Mouse (Mus musculus): ENCODE results near the gene Asb15.

Gene Asb15

DNA sequence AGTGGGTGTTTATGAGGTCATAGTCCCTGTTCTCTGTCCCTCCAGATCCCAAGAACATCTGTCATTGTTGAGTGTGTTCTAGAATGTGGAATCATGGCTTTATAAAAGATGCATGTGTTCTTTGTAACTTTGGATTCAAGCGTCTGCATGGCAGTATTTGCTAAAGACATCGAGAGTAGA lies at the start of gene Asb15:
TSS of gene Asb15 (plus strand) at position 81 of the 180 bp plus-strand sequence.
- TF ChIP-seq GATA4 (IDR thresholded peaks at IDR 0.05; ENCODE audit: insufficient replicate concordance, low read length): no peak

GRCm38 (mm10) chr6:24486530-24486929 lies 41.4 kb upstream of the Asb15 start:
- TF ChIP-seq GATA4 (IDR thresholded peaks at IDR 0.05; ENCODE audit: insufficient replicate concordance, low read length): no peak

DNA sequence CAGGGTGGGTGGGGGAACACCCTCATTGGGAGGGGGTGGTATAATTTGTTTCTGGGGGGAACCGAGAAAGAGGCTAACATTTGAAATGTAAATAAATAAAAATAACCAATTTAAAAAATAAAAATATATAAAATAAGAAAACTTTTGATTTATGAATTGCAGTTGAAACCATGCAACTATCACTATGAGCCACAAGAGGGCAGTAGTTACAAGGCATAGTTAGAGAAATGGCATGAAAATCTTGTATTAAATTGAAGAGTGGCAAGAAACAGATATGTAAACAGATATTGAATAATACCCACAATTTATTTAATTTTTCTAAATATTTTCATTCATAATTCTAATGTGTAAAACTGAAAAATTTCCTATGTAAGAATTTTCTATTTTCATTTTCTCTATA lies 37.6 kb upstream of the Asb15 start:
- TF ChIP-seq GATA4 (IDR thresholded peaks at IDR 0.05; ENCODE audit: insufficient replicate concordance, low read length): no peak

- TF ChIP-seq GATA4 (IDR thresholded peaks at IDR 0.05; ENCODE audit: insufficient replicate concordance, low read length): no peak
Observed at GRCm38 (mm10) chr6:24504141-24504540, 23.8 kb upstream of the Asb15 start.

GRCm38 (mm10) chr6:24514552-24515284 lies 13.2 kb upstream of the Asb15 start, which contains the start of gene Iqub:
TSS of gene Iqub (minus strand) at chr6:24515067.
- TF ChIP-seq GATA4 (IDR thresholded peaks at IDR 0.05; ENCODE audit: insufficient replicate concordance, low read length): peak; percentile 49; the same call in 1 of the 2 replicates

DNA sequence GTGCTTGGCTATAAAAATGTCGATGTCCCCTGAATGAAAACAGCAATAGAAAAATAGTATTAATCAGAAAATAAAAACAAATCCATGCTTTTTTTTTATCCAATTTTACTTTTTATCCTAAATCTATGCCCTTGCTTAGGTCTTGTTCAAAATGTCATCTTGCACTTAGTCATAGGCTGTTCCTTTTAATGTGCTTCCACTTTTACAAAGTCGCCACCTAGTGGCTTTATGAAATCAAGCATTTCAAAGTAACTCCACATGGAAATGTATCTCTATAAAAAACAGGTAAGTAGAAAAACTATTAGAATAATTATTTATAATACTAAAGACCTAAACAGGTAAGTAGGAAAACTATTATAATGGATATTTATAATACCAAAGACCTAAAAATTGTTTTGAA lies 11.7 kb upstream of the Asb15 start:
- TF ChIP-seq GATA4 (IDR thresholded peaks at IDR 0.05; ENCODE audit: insufficient replicate concordance, low read length): no peak

GRCm38 (mm10) chr6:24525705-24526104 lies 2.2 kb upstream of the Asb15 start:
- TF ChIP-seq GATA4 (IDR thresholded peaks at IDR 0.05; ENCODE audit: insufficient replicate concordance, low read length): no peak

DNA sequence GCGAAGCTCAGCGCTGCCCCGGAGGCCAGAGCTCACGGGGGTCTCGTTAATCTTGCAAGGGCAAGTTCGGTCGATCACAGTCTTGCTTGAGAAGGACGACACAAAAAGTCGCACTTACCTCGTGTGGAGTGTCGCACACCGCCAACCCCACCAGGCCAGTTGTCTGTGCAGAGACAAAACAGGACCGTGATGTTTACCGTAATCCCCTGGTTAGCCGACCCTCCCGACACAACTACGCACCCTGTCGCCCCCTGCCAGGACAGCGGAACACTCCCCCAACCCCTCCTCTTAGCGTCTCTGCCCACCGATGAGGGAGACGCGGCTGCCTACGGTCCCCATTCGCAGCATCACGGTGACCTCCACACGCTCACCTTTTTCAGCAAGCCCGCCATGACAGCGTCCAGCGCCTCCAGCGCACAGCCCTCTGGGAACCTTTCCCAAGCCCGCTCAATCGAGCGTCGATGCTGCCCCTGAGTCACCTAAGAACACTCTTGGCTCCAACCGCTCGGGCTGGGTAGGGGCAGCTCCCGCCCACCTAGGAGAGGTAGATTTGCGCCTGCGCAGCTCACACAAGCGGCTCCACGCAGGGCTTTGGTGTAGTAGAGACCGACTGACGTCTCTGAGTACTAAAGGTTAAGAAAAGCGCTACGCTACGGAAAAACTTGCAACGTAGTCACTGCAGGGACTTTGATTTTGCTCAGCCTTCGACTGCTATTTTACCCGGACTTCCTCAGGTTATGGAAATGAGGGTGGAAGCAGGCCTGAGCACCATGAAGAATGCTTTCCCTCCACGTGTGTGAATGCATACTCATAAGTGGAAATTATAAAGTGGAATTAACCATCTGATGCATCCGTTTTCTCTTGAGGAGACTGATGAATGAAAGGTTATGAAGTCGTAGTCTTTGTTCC lies 535 bp upstream of the Asb15 start, which contains the start of gene Ndufa5:
TSS of gene Ndufa5 (minus strand) at position 859 of the 909 bp plus-strand sequence.
- TF ChIP-seq GATA4 (IDR thresholded peaks at IDR 0.05; ENCODE audit: insufficient replicate concordance, low read length): peak; percentile 21; the same call in 1 of the 2 replicates

GRCm38 (mm10) chr6:24530166-24530565 lies 2.2 kb downstream of the Asb15 start:
- no peak for TF ChIP-seq GATA4 (IDR thresholded peaks at IDR 0.05; ENCODE audit: insufficient replicate concordance, low read length)

DNA sequence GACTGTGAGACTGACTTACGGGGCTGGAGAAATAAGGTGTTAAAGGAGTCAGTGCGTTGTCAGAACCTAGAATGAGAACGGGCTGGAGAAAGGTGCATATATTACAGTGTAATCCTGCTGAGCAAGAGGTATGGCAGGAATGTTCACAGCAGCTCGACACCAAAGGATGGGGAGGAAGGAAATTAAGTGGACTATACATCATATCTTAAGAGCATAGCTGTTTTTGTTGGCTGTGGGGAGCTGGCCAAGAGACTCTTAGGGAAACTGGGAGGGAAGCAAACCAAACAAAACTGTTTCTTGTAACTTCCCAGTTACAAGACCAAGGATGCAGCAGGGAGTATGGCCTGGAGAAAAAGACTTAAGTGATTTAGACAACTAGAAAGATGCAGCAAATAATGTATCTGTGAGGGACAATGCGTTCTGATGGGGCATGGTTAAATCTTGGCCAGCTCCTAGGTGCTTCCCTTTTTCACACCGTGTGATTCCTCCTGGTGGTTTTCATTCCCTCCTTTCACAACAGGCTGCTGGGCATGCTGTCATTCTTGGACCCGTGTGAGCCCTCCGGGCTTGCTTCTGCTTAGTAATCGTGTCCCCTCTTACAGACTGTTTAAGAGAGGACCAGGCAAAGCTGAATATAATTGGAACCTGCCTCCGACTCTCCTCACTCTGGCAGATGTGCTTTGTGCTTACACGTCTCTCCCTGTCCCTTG lies 2.9 kb downstream of the Asb15 start:
- no peak for TF ChIP-seq GATA4 (IDR thresholded peaks at IDR 0.05; ENCODE audit: insufficient replicate concordance, low read length)

- TF ChIP-seq GATA4 (IDR thresholded peaks at IDR 0.05; ENCODE audit: insufficient replicate concordance, low read length): no peak
Observed at GRCm38 (mm10) chr6:24532804-24533203, 4.9 kb downstream of the Asb15 start.

DNA sequence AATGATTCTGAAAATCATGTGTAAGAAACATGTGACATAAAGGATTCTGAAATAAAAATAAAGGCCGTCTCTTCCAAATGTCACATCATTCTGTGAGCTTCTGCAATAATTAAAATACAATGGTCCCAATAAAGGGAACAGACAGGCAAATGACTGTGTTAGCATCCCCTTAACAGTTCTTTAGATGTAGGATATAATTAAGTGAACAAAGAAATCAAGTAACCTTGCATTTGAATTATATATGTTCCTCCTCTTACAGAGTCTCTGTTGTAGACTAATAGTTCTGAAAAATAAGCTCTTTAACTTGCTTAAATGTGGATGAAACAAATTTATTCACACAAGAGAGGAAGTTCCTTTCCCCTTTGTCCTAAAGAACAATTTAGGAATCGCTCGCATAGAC lies 10.5 kb downstream of the Asb15 start:
- TF ChIP-seq GATA4 (IDR thresholded peaks at IDR 0.05; ENCODE audit: insufficient replicate concordance, low read length): no peak

- TF ChIP-seq GATA4 (IDR thresholded peaks at IDR 0.05; ENCODE audit: insufficient replicate concordance, low read length): no peak
Observed at GRCm38 (mm10) chr6:24540106-24540505, 12.2 kb downstream of the Asb15 start.

DNA sequence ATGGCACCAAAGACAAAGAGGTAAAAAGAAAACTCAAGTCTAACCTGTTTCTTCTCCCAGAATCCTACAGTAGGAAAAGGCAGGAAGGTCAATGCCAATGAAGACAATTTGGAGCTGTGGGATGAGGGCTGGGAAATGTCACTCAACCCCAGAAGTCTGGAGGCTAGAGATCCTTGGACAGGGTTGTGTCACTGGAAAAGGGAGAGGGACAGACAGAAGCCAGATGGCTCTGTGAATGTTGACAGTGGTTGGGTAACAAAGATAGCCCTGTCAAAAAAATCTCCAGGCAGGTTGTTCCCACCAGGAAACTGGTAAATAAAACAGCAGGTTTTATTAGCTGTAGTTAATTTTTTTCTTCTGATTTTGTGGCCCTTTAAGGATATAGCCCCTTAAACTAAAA lies 14.4 kb downstream of the Asb15 start:
- TF ChIP-seq GATA4 (IDR thresholded peaks at IDR 0.05; ENCODE audit: insufficient replicate concordance, low read length): no peak

- TF ChIP-seq GATA4 (IDR thresholded peaks at IDR 0.05; ENCODE audit: insufficient replicate concordance, low read length): no peak
Observed at GRCm38 (mm10) chr6:24543119-24543591, 15.2 kb downstream of the Asb15 start.

Measured in liver, adult (tissue).